Mouse (Mus musculus) E14TG2a.4 (cell line): Measurements from ENCODE around the gene Calm1.

Experiments used
- H3K27me3 ChIP-seq: 2 replicates; pipeline ENCODE4 v1.6.1; 2014; ENCODE audit warnings: low read length, control low read depth; ENCODE audit not compliant: insufficient read depth
- H3K36me3 ChIP-seq: 2 replicates; pipeline ENCODE4 v1.6.1; 2014; ENCODE audit warnings: low read length, control low read depth; ENCODE audit not compliant: insufficient read depth
- H3K4me1 ChIP-seq: replicated peaks from 2 replicates; pipeline ENCODE4 v1.6.1; 2014; ENCODE audit warnings: low read depth, low read length, control low read depth
- H3K4me3 ChIP-seq: replicated peaks from 2 replicates; pipeline ENCODE4 v1.5.1; 2014; ENCODE audit warnings: mild to moderate bottlenecking, low read length
- H3K9me3 ChIP-seq: 2 replicates; pipeline ENCODE4 v1.6.1; 2014; ENCODE audit warnings: low read length, control low read depth
- CTCF ChIP-seq: conservative IDR thresholded peaks from 2 replicates; pipeline ENCODE4 v1.5.1; 2014; ENCODE audit warnings: low read length
- NANOG ChIP-seq: IDR thresholded peaks from 2 replicates; pipeline ENCODE4 v1.6.1; 2014; ENCODE audit warnings: borderline replicate concordance, low read length, mixed read lengths
- POU5F1 ChIP-seq: IDR thresholded peaks from 2 replicates; pipeline ENCODE4 v1.6.1; 2014; ENCODE audit warnings: low read length, borderline replicate concordance

The Calm1 gene

GRCm38 (mm10) chr12:100222322-100222993 is 23.2 kb downstream of the Calm1 start:
- Histone ChIP-seq H3K4me3 (no peak overlapping the region), H3K36me3 (no peaks in the 10 kb centered on the region), H3K9me3 (no peaks in the 10 kb centered on the region), H3K27me3 (no peaks in the 10 kb centered on the region), H3K4me1 (peaks cover 76% of the 10 kb centered on the region)
- no peak for TF ChIP-seq NANOG

GRCm38 (mm10) chr12:100223531-100223930 is 24.3 kb downstream of the Calm1 start:
- Histone ChIP-seq H3K4me3 (no peak overlapping the region), H3K27me3 (no peaks in the 10 kb centered on the region), H3K4me1 (peaks cover 74% of the 10 kb centered on the region), H3K9me3 (no peaks in the 10 kb centered on the region), H3K36me3 (no peaks in the 10 kb centered on the region)
- TF ChIP-seq POU5F1, result no peak
- TF ChIP-seq NANOG, result no peak
- TF ChIP-seq CTCF, result no peak

- TF ChIP-seq NANOG (no peak), POU5F1 (no peak), CTCF (no peak)
- no peaks in the 10 kb centered on the region for H3K27me3 ChIP-seq
- H3K4me3 ChIP-seq, result no peak overlapping the region
- no peaks in the 10 kb centered on the region for H3K9me3 ChIP-seq
- H3K36me3 ChIP-seq, result no peaks in the 10 kb centered on the region
- peaks cover 64% of the 10 kb centered on the region for H3K4me1 ChIP-seq
Observed at GRCm38 (mm10) chr12:100225196-100225595, 26.0 kb downstream of the Calm1 start.

- Histone ChIP-seq H3K4me1 (peaks cover 55% of the 10 kb centered on the region), H3K36me3 (no peaks in the 10 kb centered on the region), H3K4me3 (0 out of 2 replicates have a peak overlapping the region, but pooled peaks have one; percentile 7), H3K9me3 (no peaks in the 10 kb centered on the region), H3K27me3 (no peaks in the 10 kb centered on the region)
- TF ChIP-seq CTCF (no peak), POU5F1 (no peak), NANOG (no peak)
Observed at GRCm38 (mm10) chr12:100226073-100226472, 26.8 kb downstream of the Calm1 start.

GRCm38 (mm10) chr12:100226621-100227020 is 27.4 kb downstream of the Calm1 start:
- H3K9me3 ChIP-seq, result no peaks in the 10 kb centered on the region
- peaks cover 52% of the 10 kb centered on the region for H3K4me1 ChIP-seq
- no peaks in the 10 kb centered on the region for H3K36me3 ChIP-seq
- H3K27me3 ChIP-seq, result no peaks in the 10 kb centered on the region
- H3K4me3 ChIP-seq, result 0 out of 2 replicates have a peak overlapping the region, but pooled peaks have one; percentile 7
- no peak for TF ChIP-seq NANOG
- TF ChIP-seq CTCF, result no peak
- no peak for TF ChIP-seq POU5F1

GRCm38 (mm10) chr12:100228041-100228725 is 28.9 kb downstream of the Calm1 start:
- no peaks in the 10 kb centered on the region for H3K9me3 ChIP-seq
- H3K4me3 ChIP-seq, result no peak overlapping the region
- peaks cover 41% of the 10 kb centered on the region for H3K4me1 ChIP-seq
- H3K27me3 ChIP-seq, result no peaks in the 10 kb centered on the region
- no peaks in the 10 kb centered on the region for H3K36me3 ChIP-seq
- TF ChIP-seq NANOG, result no peak

GRCm38 (mm10) chr12:100234201-100234600 is 35.0 kb downstream of the Calm1 start:
- peaks cover 3% of the 10 kb centered on the region for H3K9me3 ChIP-seq
- H3K4me1 ChIP-seq, result peaks cover 48% of the 10 kb centered on the region
- no peaks in the 10 kb centered on the region for H3K36me3 ChIP-seq
- H3K27me3 ChIP-seq, result no peaks in the 10 kb centered on the region
- H3K4me3 ChIP-seq, result no peak overlapping the region
- no peak for TF ChIP-seq NANOG
- no peak for TF ChIP-seq POU5F1
- TF ChIP-seq CTCF, result no peak

- Histone ChIP-seq H3K4me1 (peaks cover 55% of the 10 kb centered on the region), H3K36me3 (no peaks in the 10 kb centered on the region), H3K27me3 (no peaks in the 10 kb centered on the region), H3K4me3 (peak overlapping the region; percentile 21; the same call in 1 of the 2 replicates), H3K9me3 (peaks cover 9% of the 10 kb centered on the region)
- TF ChIP-seq NANOG (no peak), POU5F1 (no peak)
Observed at GRCm38 (mm10) chr12:100234919-100235318, 35.7 kb downstream of the Calm1 start.

GRCm38 (mm10) chr12:100235423-100235822 is 36.2 kb downstream of the Calm1 start:
- TF ChIP-seq NANOG (no peak), POU5F1 (no peak), CTCF (no peak)
- Histone ChIP-seq H3K27me3 (no peaks in the 10 kb centered on the region), H3K9me3 (peaks cover 14% of the 10 kb centered on the region), H3K4me3 (no peak overlapping the region), H3K4me1 (peaks cover 60% of the 10 kb centered on the region), H3K36me3 (no peaks in the 10 kb centered on the region)
